Mouse (Mus musculus): Measurements from ENCODE around the gene Ank3.

DNA sequence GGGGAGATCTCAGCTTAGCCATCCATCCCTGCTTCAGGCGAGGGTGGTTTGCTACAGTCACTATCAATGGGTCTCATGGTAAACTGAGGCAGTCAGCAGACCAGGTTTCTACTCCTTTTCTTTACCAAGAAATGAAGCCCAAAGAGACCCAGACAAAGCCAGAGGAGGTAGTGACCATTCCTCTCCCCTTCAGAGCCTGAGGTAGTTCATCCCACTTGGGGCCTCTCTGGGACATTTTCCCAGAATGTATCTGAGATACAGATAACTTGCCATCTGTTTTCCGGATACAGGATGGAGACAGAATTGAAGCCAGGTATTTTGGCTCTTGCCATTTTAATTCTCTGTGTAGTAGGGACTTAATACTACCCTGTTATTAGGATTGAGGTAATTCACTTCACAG is 620.1 kb downstream of the Ank3 start:
- TF ChIP-seq CTCF (IDR thresholded peaks at IDR 0.05; ENCODE audit: insufficient read depth, low read length) (no peak), POLR2A (IDR thresholded peaks at IDR 0.05; ENCODE audit: borderline replicate concordance, extremely low read depth, low read depth, low read length) (no peak)

Data from lung, adult 2 months (tissue).